Comparison of ENCODE assay signal across 24 mouse cellular contexts in the genomic region with DNA sequence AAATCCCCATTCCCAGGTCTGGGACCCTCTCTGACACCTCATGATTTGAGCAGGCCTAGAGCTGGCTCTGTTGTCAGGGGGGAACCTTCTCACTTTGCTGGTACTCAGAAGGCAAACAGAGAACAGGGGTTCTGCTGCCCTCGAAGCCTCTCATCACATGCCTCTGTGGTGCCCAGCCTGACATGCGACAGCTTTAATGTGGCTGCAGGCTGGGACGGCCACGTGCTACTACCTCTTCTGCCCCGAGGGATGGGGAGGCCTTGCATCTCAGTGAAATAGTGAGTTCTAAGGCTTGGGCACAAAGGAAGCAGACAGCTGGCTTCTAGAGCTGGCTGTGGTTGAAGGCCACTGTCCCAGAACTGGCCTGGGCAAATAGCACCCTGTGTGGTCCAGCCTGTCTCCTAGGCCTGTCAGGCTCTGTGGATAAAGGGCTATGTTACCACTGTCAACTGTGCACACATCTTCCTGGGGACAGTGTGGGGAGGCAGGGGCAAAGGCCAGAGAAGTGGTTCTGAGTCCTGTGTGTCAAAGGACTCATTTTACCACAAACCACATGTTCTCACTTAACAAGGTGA. TPM values are rescaled to one million over a fixed set of nuclear protein-coding genes. Genes with fewer than 3 reads are reported as not detected.
A peak's percentile ranks its signal among the peaks of the same experiment; 100 is the strongest.
DNase-seq lines count a peak whose midpoint lies in the region; ATAC-seq and TF ChIP-seq lines count a peak whose summit lies in the region.
"Had no signal": no experiment of that assay in that cellular context is flagged by ENCODE, and none has a peak within 500 bp of the region (broad histone marks: within the 10 kb centered on the region; RNA-seq: fewer than 3 reads in every experiment).

No protein-coding gene starts in this region.

- ATAC-seq in forebrain, postnatal 0 days = 0 out of 2 replicates have a peak, but pooled peaks have one; percentile 1
- ATAC-seq in forebrain, embryonic 13.5 days = no peak
- no peak for ATAC-seq in limb, embryonic 12.5 days (ENCODE audit: insufficient number of reproducible peaks, insufficient read depth, low FRiP score, low TSS enrichment, low read depth)
- ATAC-seq: liver, embryonic 12.5 days had no signal

- H3K4me2 ChIP-seq in forebrain, postnatal 0 days (ENCODE audit: low read depth) = no peak overlapping the region
- no peak overlapping the region for H3K4me2 ChIP-seq in forebrain, embryonic 13.5 days
- H3K4me2 ChIP-seq in limb, embryonic 12.5 days = no peak overlapping the region
- peak overlapping the region; percentile 24 for H3K4me2 ChIP-seq in myocyte (ENCODE audit: low read depth)
- H3K4me2 ChIP-seq: embryonic facial prominence, embryonic 13.5 days; forebrain, embryonic 15.5 days; hindbrain, embryonic 13.5 days; liver, embryonic 12.5 days; midbrain, embryonic 12.5 days; neural tube, embryonic 12.5 days had no signal

- no peak overlapping the region for H3K4me3 ChIP-seq in forebrain, postnatal 0 days (ENCODE audit: low read depth, low read length)
- no peak overlapping the region for H3K4me3 ChIP-seq in forebrain, embryonic 13.5 days
- H3K4me3 ChIP-seq in heart, embryonic 10.5 days = no peak overlapping the region
- H3K4me3 ChIP-seq in limb, embryonic 12.5 days (replicated peaks) = no peak overlapping the region
- no peak overlapping the region for H3K4me3 ChIP-seq in limb, embryonic 10.5 days
- no peak overlapping the region for H3K4me3 ChIP-seq in myocyte
- H3K4me3 ChIP-seq: embryonic facial prominence, embryonic 13.5 days; forebrain, embryonic 15.5 days; hindbrain, embryonic 13.5 days; liver, embryonic 12.5 days; midbrain, embryonic 12.5 days; neural tube, embryonic 12.5 days had no signal

- no peak overlapping the region for H3K27ac ChIP-seq in forebrain, postnatal 0 days (ENCODE audit: low read depth, low read length)
- H3K27ac ChIP-seq in forebrain, embryonic 13.5 days = no peak overlapping the region
- H3K27ac ChIP-seq in heart, embryonic 10.5 days = peak overlapping the region; percentile 13; the same call in 1 of the 2 replicates
- H3K27ac ChIP-seq in limb, embryonic 12.5 days = peak overlapping the region; percentile 8; the same call in 1 of the 2 replicates
- H3K27ac ChIP-seq in limb, embryonic 10.5 days = no peak overlapping the region
- H3K27ac ChIP-seq: embryonic facial prominence, embryonic 13.5 days; forebrain, embryonic 15.5 days; hindbrain, embryonic 13.5 days; liver, embryonic 12.5 days; midbrain, embryonic 12.5 days; neural tube, embryonic 12.5 days; stomach, postnatal 0 days had no signal

- H3K9ac ChIP-seq in forebrain, postnatal 0 days = no peak overlapping the region
- no peak overlapping the region for H3K9ac ChIP-seq in forebrain, embryonic 13.5 days
- no peak overlapping the region for H3K9ac ChIP-seq in limb, embryonic 12.5 days (replicated peaks)
- H3K9ac ChIP-seq: embryonic facial prominence, embryonic 13.5 days; forebrain, embryonic 15.5 days; hindbrain, embryonic 13.5 days; liver, embryonic 12.5 days; midbrain, embryonic 12.5 days; neural tube, embryonic 12.5 days had no signal

- no peak for TF ChIP-seq CTCF in forebrain, postnatal 0 days (IDR thresholded peaks at IDR 0.05; ENCODE audit: low read depth)

- no peaks in the 10 kb centered on the region for H3K4me1 ChIP-seq in forebrain, postnatal 0 days (ENCODE audit: insufficient read depth)
- no peaks in the 10 kb centered on the region for H3K4me1 ChIP-seq in forebrain, embryonic 13.5 days
- peaks cover 4% of the 10 kb centered on the region; the same call in 1 of the 2 replicates for H3K4me1 ChIP-seq in heart, embryonic 10.5 days
- no peaks in the 10 kb centered on the region for H3K4me1 ChIP-seq in limb, embryonic 12.5 days (replicated peaks)
- H3K4me1 ChIP-seq in limb, embryonic 10.5 days = 0 out of 2 replicates have a peak, but pooled peaks cover 7% of the 10 kb centered on the region
- H3K4me1 ChIP-seq: embryonic facial prominence, embryonic 13.5 days; forebrain, embryonic 15.5 days; hindbrain, embryonic 13.5 days; liver, embryonic 12.5 days; midbrain, embryonic 12.5 days; neural tube, embryonic 12.5 days had no signal

- H3K79me2 ChIP-seq in myocyte (ENCODE audit: control insufficient read depth, insufficient read depth) = no peaks in the 10 kb centered on the region

- no peak for DNase-seq in forebrain, postnatal 0 days
- no peak for DNase-seq in heart, embryonic 10.5 days (ENCODE audit: low spot score)
- no peak for DNase-seq in heart, adult 18-20 months
- DNase-seq in limb, embryonic 10.5 days (ENCODE audit: low spot score) = no peak
- DNase-seq in urinary bladder, adult 18-20 months (ENCODE audit: low spot score in 2 of 2) = no peak
- DNase-seq: adrenal gland, postnatal 14 days; cerebellum, adult 2 months; cerebellum, postnatal 25 days; kidney, adult 18-20 months; layer of hippocampus, adult 9-11 months; lung, adult 18-20 months; lung, postnatal 14 days; thymus, adult 2 months; thymus, postnatal 4 days had no signal

- no peaks in the 10 kb centered on the region for H3K27me3 ChIP-seq in forebrain, postnatal 0 days (ENCODE audit: insufficient read depth, low read length)
- no peaks in the 10 kb centered on the region for H3K27me3 ChIP-seq in forebrain, embryonic 13.5 days
- no peaks in the 10 kb centered on the region for H3K27me3 ChIP-seq in heart, embryonic 10.5 days (ENCODE audit: insufficient read depth, poor library complexity, severe bottlenecking)
- H3K27me3 ChIP-seq in limb, embryonic 12.5 days = no peaks in the 10 kb centered on the region
- H3K27me3 ChIP-seq in limb, embryonic 10.5 days (ENCODE audit: low read depth, poor library complexity, severe bottlenecking) = no peaks in the 10 kb centered on the region
- no peaks in the 10 kb centered on the region for H3K27me3 ChIP-seq in myocyte (ENCODE audit: control insufficient read depth, insufficient read depth, insufficient read length)
- H3K27me3 ChIP-seq: embryonic facial prominence, embryonic 13.5 days; forebrain, embryonic 15.5 days; hindbrain, embryonic 13.5 days; liver, embryonic 12.5 days; midbrain, embryonic 12.5 days; neural tube, embryonic 12.5 days had no signal

- 85% methylated on average over 5 of the region's 5 CpGs for WGBS in forebrain, postnatal 0 days
- WGBS in forebrain, embryonic 13.5 days = 84% methylated on average over 5 of the region's 5 CpGs
- 86% methylated on average over 5 of the region's 5 CpGs for WGBS in heart, embryonic 10.5 days
- 84% methylated on average over 5 of the region's 5 CpGs for WGBS in limb, embryonic 12.5 days
- 89% methylated on average over 5 of the region's 5 CpGs for WGBS in limb, embryonic 10.5 days

- no peak overlapping the region for H3ac ChIP-seq in myocyte (ENCODE audit: control insufficient read depth, insufficient read length)

- peaks cover 62% of the 10 kb centered on the region for H3K36me3 ChIP-seq in forebrain, postnatal 0 days (ENCODE audit: insufficient read depth)
- peaks cover 81% of the 10 kb centered on the region for H3K36me3 ChIP-seq in forebrain, embryonic 13.5 days (ENCODE audit: poor library complexity, severe bottlenecking)
- peaks cover 65% of the 10 kb centered on the region for H3K36me3 ChIP-seq in heart, embryonic 10.5 days
- H3K36me3 ChIP-seq in limb, embryonic 12.5 days = peaks cover 69% of the 10 kb centered on the region
- H3K36me3 ChIP-seq in limb, embryonic 10.5 days = peaks cover 74% of the 10 kb centered on the region
- peaks cover 24% of the 10 kb centered on the region for H3K36me3 ChIP-seq in myocyte (ENCODE audit: control insufficient read depth, insufficient read depth)

- no peaks in the 10 kb centered on the region for H3K9me3 ChIP-seq in forebrain, postnatal 0 days (ENCODE audit: low read length)
- H3K9me3 ChIP-seq in forebrain, embryonic 13.5 days (replicated peaks) = no peaks in the 10 kb centered on the region
- no peaks in the 10 kb centered on the region for H3K9me3 ChIP-seq in heart, embryonic 10.5 days
- no peaks in the 10 kb centered on the region for H3K9me3 ChIP-seq in limb, embryonic 12.5 days
- H3K9me3 ChIP-seq in limb, embryonic 10.5 days (replicated peaks) = no peaks in the 10 kb centered on the region
- H3K9me3 ChIP-seq: embryonic facial prominence, embryonic 13.5 days; forebrain, embryonic 15.5 days; hindbrain, embryonic 13.5 days; liver, embryonic 12.5 days; midbrain, embryonic 12.5 days; neural tube, embryonic 12.5 days had no signal

- peak; percentile 22 for TF ChIP-seq POLR2A in myocyte (IDR thresholded peaks at IDR 0.05; ENCODE audit: insufficient read length, low read depth)

TF ChIP-seq in myocyte, 11 proteins besides CTCF, POLR2A, EP300 and RAD21:
- peak in 2 of 3 experiments; percentile 11 to 66 for TF ChIP-seq MYOD1 (IDR thresholded peaks at IDR 0.05; ENCODE audit: control insufficient read depth in 1 of 3, insufficient read length in 2 of 3, low read depth in 2 of 3)
- TF ChIP-seq MYOG (IDR thresholded peaks at IDR 0.05; ENCODE audit: control insufficient read depth in 1 of 3, insufficient read depth in 1 of 3, insufficient read length in 2 of 3, low read depth in 2 of 3) = peak; percentile 62 to 80 (median 68)
- no peak for TF ChIP-seq SRF (IDR thresholded peaks at IDR 0.05; ENCODE audit: control insufficient read depth, insufficient read length, low read depth)

RNA-seq across cellular contexts. Expression of a gene that starts 8.7 kb away (rescaled TPM):
- total RNA-seq in forebrain, postnatal 0 days (2014; rRNA removed) = 123 and 131 TPM in 2 replicates
- polyA plus RNA-seq in forebrain, postnatal 0 days (2015; fragmentation: Nextera tagmentation; extraction: Ambion mirVana) = 147 and 160 TPM in 2 replicates
- polyA plus RNA-seq in forebrain, embryonic 13.5 days (2015; fragmentation: Nextera tagmentation; extraction: Ambion mirVana) = 153 and 157 TPM in 2 replicates
- polyA plus RNA-seq in heart, embryonic 10.5 days (2016; fragmentation: Nextera tagmentation; extraction: Ambion mirVana) = 65.5 and 81.7 TPM in 2 replicates
- 100 to 1,000 TPM; 134 to 154 TPM for total RNA-seq in heart, adult 18-20 months (2021)
- polyA plus RNA-seq in limb, embryonic 12.5 days (2016; fragmentation: Nextera tagmentation; extraction: Ambion mirVana) = 122 and 135 TPM in 2 replicates
- polyA plus RNA-seq in limb, embryonic 10.5 days (2016; fragmentation: Nextera tagmentation; extraction: Ambion mirVana) = 108 and 118 TPM in 2 replicates
- 115 TPM for polyA plus RNA-seq in myocyte (2012; fragmentation: generic; extraction: Trizol)

Comparison
In these comparisons a context has a peak if more than half of its experiments do, and no peak if none do; other contexts are left out.
1. H3K27ac ChIP-seq: peak in heart, embryonic 10.5 days (single experiment) and limb, embryonic 12.5 days (single experiment); none in forebrain, postnatal 0 days (single experiment), forebrain, embryonic 13.5 days (single experiment) and limb, embryonic 10.5 days (single experiment).